Mouse (Mus musculus): Measurements from ENCODE around the gene Atf2. TPM values are rescaled to one million over a fixed set of nuclear protein-coding genes. Genes with fewer than 3 reads are reported as not detected.
A peak's percentile ranks its signal among the peaks of the same experiment; 100 is the strongest.

Atf2 gene
- polyA plus RNA-seq, 1 experiment: 11.9 TPM

DNA sequence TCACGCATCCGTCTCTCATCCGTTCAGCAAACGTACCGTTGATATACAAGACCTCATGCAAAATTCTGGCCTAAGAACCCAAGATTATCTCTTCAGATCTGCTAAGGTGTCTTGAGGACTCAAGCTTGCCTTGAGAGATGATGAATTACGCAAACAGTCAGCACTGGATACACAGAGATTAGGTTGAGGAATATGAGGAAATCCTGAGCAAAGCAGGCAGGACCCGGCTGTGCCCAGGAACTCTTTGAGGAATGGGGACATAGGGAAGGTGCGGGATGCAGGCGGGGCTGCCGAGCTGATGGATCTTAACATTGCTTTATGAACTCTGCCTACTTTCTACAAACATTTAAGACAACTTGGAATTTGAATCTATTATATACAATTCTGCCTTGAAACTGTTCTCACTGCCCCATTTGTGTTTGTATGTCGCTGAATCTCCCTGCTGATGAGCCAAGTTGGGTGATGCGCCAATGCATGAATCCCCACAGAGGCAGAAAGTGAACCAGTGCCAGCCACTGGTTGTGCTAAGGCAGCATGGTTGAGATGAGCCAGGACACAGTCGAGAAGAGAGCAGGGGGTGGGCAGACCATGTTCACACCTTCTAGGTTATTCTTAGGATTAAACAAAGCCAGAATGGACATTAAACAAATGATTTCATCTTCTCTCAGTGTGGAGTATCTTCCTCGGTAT, 112.0 kb downstream of the Atf2 start:
- WGBS: 79% methylated on average over 14 of the region's 14 CpGs
- no peak for DNase-seq
- TF ChIP-seq POLR2A (IDR thresholded peaks at IDR 0.05; ENCODE audit: borderline replicate concordance, extremely low read depth, low read depth, low read length) (no peak), CTCF (IDR thresholded peaks at IDR 0.05; ENCODE audit: insufficient read depth, low read length) (no peak)
- H3K4me3 ChIP-seq (replicated peaks; ENCODE audit: extremely low read depth, low read depth, low read length): no peak overlapping the region
- no peaks in the 10 kb centered on the region; the same call in 1 of the 2 replicates for H3K4me1 ChIP-seq (ENCODE audit: control insufficient read depth, insufficient read depth, low read length)

DNA sequence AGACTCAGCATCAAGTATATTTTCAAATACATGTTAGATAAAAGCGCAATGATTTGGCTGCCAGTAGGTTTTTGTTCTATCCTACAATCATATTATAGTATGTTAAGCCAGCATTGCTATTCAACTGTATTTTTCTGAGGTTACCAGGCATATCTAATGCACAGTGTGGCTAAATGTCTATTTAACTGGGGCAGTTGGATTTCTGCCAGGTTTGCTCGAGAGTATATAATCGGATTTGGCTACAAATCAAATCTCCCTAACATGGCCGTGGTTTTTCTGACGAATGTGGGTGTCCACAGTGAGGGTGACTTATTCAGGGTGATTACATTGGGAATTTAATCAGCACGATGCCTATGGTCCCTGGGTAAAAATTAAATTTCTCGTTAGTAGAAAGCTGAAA, 112.6 kb downstream of the Atf2 start:
- TF ChIP-seq CTCF (IDR thresholded peaks at IDR 0.05; ENCODE audit: insufficient read depth, low read length) (no peak), POLR2A (IDR thresholded peaks at IDR 0.05; ENCODE audit: borderline replicate concordance, extremely low read depth, low read depth, low read length) (no peak)
- DNase-seq: no peak
- WGBS: 55% methylated on average over 7 of the region's 7 CpGs
- Histone ChIP-seq H3K4me3 (replicated peaks; ENCODE audit: extremely low read depth, low read depth, low read length) (no peak overlapping the region), H3K4me1 (ENCODE audit: control insufficient read depth, insufficient read depth, low read length) (no peaks in the 10 kb centered on the region; the same call in 1 of the 2 replicates)

DNA sequence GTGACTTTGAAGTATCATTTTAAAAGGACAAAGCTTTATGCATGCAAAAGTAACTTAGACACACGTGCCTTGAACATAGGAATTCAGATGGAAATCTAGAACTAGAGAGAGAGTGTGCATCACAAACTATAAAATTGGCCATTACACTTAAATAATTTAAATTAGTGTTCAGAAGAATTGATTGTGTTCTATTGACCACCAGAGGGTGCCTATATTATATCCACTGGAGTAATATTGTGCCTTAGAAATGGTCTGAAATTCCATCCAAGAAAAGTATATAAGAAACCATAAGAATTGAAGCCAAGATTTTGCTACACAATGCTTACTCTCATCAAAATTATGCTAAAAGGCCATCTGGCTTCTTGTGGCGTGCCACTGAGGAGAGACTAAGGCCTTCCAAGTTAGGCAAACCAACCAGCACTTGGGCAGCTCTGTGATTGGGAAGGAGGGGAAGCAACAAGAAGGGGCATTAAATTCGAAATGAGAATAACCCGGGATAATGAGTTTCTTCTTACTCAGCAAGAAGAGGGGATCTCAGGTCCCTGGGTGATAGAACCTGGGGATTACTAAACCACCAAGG, 113.3 kb downstream of the Atf2 start:
- DNase-seq: no peak
- 86% methylated on average over 4 of the region's 4 CpGs for WGBS
- TF ChIP-seq POLR2A (IDR thresholded peaks at IDR 0.05; ENCODE audit: borderline replicate concordance, extremely low read depth, low read depth, low read length): no peak

GRCm38 (mm10) chr2:73776936-73777335, 115.5 kb downstream of the Atf2 start:
- DNase-seq: no peak
- TF ChIP-seq POLR2A (IDR thresholded peaks at IDR 0.05; ENCODE audit: borderline replicate concordance, extremely low read depth, low read depth, low read length) (no peak), CTCF (IDR thresholded peaks at IDR 0.05; ENCODE audit: insufficient read depth, low read length) (no peak)
- Histone ChIP-seq H3K4me1 (ENCODE audit: control insufficient read depth, insufficient read depth, low read length) (no peaks in the 10 kb centered on the region; the same call in 1 of the 2 replicates), H3K4me3 (replicated peaks; ENCODE audit: extremely low read depth, low read depth, low read length) (no peak overlapping the region)
- 59% methylated on average over 4 of the region's 4 CpGs for WGBS

More for the DNA sequence above, 113.3 kb downstream of the Atf2 start:
- Histone ChIP-seq H3K4me1 (ENCODE audit: control insufficient read depth, insufficient read depth, low read length) (no peaks in the 10 kb centered on the region; the same call in 1 of the 2 replicates), H3K4me3 (replicated peaks; ENCODE audit: extremely low read depth, low read depth, low read length) (no peak overlapping the region)

- 6% methylated on average over 22 of the region's 22 CpGs for WGBS
- Histone ChIP-seq H3K4me1 (ENCODE audit: control insufficient read depth, insufficient read depth, low read length) (no peaks in the 10 kb centered on the region; the same call in 1 of the 2 replicates), H3K4me3 (replicated peaks; ENCODE audit: extremely low read depth, low read depth, low read length) (peak overlapping the region; percentile 48)
- DNase-seq: no peak
- no peak for TF ChIP-seq POLR2A (IDR thresholded peaks at IDR 0.05; ENCODE audit: borderline replicate concordance, extremely low read depth, low read depth, low read length)
- TF ChIP-seq CTCF (IDR thresholded peaks at IDR 0.05; ENCODE audit: insufficient read depth, low read length): no peak
Observed at GRCm38 (mm10) chr2:73775683-73776310, 116.6 kb downstream of the Atf2 start.

GRCm38 (mm10) chr2:73774786-73775682, 117.4 kb downstream of the Atf2 start, which contains the start of gene Chn1:
Chn1 (minus strand) TSS chr2:73775346.
- Histone ChIP-seq H3K4me1 (ENCODE audit: control insufficient read depth, insufficient read depth, low read length) (no peaks in the 10 kb centered on the region; the same call in 1 of the 2 replicates), H3K4me3 (replicated peaks; ENCODE audit: extremely low read depth, low read depth, low read length) (peak within 1 kb of the TSS; percentile 48)
- DNase-seq: peak; percentile 57
- TF ChIP-seq POLR2A (IDR thresholded peaks at IDR 0.05; ENCODE audit: borderline replicate concordance, extremely low read depth, low read depth, low read length) (no peak), CTCF (IDR thresholded peaks at IDR 0.05; ENCODE audit: insufficient read depth, low read length) (no peak)
- 1% methylated on average over 113 of the region's 131 CpGs for WGBS

- Histone ChIP-seq H3K4me1 (ENCODE audit: control insufficient read depth, insufficient read depth, low read length) (no peaks in the 10 kb centered on the region; the same call in 1 of the 2 replicates), H3K4me3 (replicated peaks; ENCODE audit: extremely low read depth, low read depth, low read length) (no peak overlapping the region)
- DNase-seq: no peak
- WGBS: 48% methylated on average over 1 of the region's 1 CpGs
- TF ChIP-seq POLR2A (IDR thresholded peaks at IDR 0.05; ENCODE audit: borderline replicate concordance, extremely low read depth, low read depth, low read length): no peak
- no peak for TF ChIP-seq CTCF (IDR thresholded peaks at IDR 0.05; ENCODE audit: insufficient read depth, low read length)
Observed at GRCm38 (mm10) chr2:73772945-73773344, 119.5 kb downstream of the Atf2 start.

DNA sequence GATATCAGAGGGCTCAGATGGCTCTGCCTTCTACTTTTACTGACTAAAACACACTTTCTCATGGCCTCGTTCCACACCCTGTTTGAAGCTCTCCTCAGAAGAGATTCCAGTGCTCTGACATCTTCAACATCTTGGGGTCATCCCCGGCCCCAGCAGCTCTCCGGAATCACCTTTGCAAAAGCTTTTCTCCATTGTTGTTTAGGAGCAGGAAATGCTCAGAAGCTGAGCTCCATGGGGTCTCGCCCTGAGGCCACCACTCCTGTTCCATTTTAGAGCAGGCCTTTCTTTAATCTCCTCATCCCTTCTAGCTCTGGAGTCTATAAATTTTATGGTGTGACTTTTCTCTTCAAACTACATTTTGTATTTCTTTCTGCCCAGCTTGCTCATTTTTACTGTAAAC, 123.8 kb downstream of the Atf2 start:
- TF ChIP-seq CTCF (IDR thresholded peaks at IDR 0.05; ENCODE audit: insufficient read depth, low read length): no peak
- no peak for TF ChIP-seq POLR2A (IDR thresholded peaks at IDR 0.05; ENCODE audit: borderline replicate concordance, extremely low read depth, low read depth, low read length)
- H3K4me1 ChIP-seq (ENCODE audit: control insufficient read depth, insufficient read depth, low read length): no peaks in the 10 kb centered on the region
- no peak overlapping the region for H3K4me3 ChIP-seq (replicated peaks; ENCODE audit: extremely low read depth, low read depth, low read length)
- no peak for DNase-seq
- 80% methylated on average over 4 of the region's 4 CpGs for WGBS

Other genes with a start within 250 kb of the Atf2 start
- gene Chn1, start 117.3 kb downstream of the Atf2 start, polyA plus RNA-seq (2012; rRNA removed): 24.4 and 35.6 TPM in 2 replicates
- 227 and 232 TPM in 2 replicates for gene Atp5g3, start 18.7 kb upstream of the Atf2 start, polyA plus RNA-seq (2012; rRNA removed)

Measured in lung, adult 2 months (tissue).